Mouse (Mus musculus) erythroid progenitor cell, adult 5-6 weeks (primary cell): ENCODE measurements around the gene Acmsd. TPM values are rescaled to one million over a fixed set of nuclear protein-coding genes. Genes with fewer than 3 reads are reported as not detected.

Experiments
- ATAC-seq: replicated peaks from 2 replicates; pipeline ENCODE4 v1.8.0; 2016; ENCODE audit warnings: moderate number of reproducible peaks, mild to moderate bottlenecking, moderate TSS enrichment, inconsistent platforms; ENCODE audit not compliant: poor library complexity, low FRiP score, severe bottlenecking
- total RNA-seq, 2 experiments: library from RNA; stranded (forward) in 1 of 2; stranded (reverse) in 1 of 2; fragments of 150-400 nt in 1 of 2; fragments of 186-747, 209-891 nt in 1 of 2; gene quantifications; 2 replicates each; pipeline versions ENCODE4 v1.2.3 to v1.2.4; 2015 to 2017; ENCODE audit warnings: low replicate concordance in 2 of 2

Acmsd gene
- total RNA-seq, 2 experiments from 2014 or later = 22.7 to 40.7 TPM

DNA sequence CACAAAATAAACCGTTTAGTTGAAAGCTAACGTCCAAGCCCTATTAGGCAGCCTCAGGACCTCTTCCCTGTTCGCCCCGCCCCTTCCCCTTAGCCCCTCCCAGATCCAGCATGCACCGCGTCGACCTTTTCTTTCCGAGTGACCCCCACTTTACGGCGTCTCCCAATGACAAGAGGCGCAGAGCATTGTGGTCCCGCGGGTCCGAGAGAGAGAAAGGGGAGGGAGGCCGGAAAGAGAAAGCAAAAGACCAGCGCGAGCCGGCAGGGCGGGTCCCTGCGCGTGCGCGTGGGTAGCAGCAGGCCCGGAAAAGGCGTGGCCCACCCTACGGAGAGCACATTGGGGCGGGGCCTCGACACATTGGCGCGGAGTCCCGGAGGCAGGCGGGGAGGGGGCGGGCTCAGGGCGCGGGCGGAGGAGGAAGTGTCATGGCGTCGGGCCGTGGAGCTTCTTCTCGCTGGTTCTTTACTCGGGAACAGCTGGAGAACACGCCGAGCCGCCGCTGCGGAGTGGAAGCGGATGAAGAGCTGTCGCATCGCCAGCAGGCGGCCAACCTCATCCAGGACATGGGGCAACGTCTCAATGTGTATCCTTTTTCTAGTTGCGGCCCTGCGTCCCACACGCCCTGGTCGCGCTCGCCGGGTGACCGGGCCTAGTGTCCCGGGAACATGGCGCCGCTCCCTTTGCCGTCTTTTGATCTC is 44.7 kb downstream of the Acmsd start, which contains the start of gene Ccnt2:
Gene Ccnt2, plus strand, starts transcription at position 362 of the 698 bp plus-strand sequence.
- ATAC-seq = peak; percentile 93

DNA sequence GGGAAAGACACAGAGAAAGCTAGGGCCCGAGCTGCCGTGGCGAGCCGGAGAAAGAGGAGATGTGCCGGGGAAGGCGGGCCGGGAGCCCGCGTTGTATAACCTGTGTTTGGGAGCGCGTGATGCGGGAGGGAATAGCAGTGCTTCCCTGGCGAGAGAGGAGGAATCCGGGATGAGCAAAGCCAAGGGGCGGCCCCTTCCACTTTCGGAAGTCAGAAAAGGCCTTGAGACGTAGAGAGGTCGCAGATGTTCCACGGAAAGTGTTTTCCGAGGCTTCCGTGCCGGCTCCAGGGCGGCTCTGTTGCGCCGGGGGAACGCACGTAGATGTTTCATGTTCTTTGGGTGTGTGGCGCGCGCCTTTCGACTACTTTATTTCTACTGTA is 45.3 kb downstream of the Acmsd start:
- peak; percentile 36 for ATAC-seq

DNA sequence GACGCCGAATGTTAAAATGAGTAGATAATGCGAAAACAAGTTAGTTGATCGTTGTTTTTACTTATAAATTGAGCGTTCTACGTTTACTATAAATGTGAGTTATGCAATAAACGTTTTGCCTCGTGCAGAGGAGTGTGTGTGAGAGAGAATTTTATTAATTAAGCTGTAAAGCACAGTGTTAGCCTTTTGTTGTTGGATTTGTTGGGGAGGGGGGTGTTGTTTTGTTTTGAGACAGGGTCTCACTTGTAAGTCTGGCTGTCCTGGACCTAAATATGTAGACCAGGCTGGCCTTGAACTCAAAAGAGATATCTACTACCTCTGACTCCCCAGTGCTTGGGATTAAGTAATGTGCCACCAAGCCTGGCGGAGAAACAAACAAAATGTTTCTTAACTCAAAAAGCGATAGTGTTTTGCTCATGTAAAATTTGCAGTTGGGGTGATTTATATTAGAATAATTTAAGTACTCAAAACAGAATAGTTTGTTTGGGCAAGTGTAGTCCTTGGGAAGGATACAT is 46.0 kb downstream of the Acmsd start:
- ATAC-seq = no peak

DNA sequence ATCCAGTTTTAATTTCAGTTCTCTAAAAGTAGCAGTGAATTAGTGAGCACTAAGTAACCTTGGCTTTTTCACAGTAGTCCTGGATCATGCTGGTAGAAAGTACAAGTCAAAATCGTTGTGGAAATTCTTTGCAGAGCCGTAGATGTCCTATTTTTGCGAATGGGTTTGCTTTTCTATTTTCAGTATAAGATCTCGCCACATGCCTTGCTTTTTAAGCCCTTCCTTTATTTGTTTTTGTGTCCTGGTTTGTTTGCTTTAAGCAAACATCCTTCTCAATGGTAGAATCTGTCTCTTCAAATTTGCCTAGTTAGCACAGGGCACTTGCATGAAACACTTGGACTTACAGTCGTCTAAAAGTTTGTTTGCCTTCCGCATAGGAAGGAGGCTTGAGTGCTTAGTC is 47.0 kb downstream of the Acmsd start:
- ATAC-seq = no peak

DNA sequence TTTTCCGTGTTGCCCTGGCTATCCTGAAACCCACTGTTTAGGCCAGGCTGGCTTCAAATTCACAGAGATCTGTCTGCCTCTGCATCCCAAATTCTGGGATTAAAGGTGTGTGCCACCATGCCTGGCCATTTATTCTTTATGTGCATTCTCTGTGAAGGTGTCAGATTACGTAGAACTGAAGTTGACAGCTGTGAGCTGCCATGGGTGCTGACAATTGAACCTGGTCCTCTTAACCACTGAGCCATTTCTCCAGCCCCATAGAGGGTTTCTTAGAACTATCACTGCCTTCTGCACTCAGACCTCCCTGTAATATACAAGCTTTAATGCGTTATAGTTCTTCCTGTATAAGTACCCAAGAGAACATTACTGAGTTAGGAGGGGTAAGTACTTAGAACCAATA is 49.4 kb downstream of the Acmsd start:
- ATAC-seq = no peak

DNA sequence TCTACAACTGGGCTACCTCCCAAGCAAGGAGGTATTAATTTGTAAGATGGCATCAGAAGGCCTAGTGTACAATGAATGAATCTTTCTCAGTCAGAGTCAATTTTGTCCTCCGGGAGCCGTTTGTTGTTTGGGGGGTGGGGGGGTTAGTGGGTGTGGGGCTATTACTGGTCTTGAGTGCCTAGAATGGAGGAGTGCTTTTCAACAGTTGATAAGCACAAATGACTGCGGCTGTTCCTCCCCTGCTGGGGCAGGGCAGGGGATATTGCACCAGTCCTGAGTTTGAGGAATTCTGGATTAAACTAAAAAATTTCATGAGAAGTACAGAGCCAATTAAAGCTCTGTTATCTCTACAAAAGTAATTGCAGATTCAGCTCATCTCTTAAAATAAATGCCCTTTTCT is 50.9 kb downstream of the Acmsd start:
- ATAC-seq = no peak

DNA sequence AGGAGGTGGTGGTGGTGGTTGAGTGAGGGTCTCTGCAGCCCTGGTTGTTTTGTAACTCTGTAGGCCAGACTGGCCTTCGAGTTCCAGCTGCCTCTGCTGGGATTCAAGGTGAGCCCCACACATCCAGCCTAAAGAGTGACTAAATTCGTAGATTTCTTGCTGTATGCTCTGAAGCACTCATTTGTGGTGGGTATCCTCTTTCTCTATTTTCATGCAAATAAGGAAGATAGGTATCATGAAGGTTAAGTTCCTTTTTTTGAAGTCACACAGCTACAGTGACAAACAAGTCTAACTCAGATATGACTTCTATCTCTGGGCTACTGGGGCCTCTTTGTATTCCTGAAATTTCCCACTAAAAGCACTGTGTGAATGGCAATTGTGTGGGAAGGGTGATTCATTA is 51.6 kb downstream of the Acmsd start:
- ATAC-seq = no peak

DNA sequence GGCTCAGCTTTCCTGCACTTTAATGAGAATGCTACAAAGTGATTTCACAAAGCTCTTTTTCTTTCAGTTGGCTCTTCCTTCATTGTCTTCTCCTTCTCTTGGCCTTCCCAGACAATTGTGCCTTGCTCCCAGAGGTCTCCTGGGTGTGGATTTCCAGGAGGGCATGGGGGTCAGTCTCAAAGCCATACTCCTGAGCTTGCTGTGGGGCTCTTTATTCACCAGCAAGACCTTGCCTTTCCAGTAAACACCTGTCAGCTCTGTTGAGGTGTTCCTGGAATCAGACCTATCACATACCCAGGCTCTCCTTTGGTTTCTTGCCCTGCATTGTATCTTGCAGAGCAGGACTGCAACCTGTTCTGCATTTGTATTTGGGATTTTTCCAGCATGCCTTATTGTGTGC is 54.6 kb downstream of the Acmsd start:
- no peak for ATAC-seq

DNA sequence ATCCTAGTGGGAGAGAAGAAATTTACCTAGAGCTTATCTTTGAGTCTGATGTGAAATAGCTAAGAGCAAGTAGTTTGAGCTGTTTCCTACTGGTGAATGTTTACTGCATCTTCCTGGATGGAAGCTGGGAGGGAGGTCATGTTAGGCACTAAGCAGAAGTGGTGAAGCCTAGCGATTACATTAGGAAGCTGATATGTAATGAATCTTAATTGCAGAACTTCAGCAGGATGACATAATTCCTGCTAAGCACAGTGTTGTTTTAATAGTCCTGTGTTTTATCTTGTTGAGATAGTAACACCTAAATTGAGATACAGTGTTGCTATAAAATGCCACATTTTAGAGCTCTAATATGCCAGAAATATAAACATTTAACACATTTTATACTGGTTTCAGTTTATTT is 56.7 kb downstream of the Acmsd start:
- no peak for ATAC-seq

DNA sequence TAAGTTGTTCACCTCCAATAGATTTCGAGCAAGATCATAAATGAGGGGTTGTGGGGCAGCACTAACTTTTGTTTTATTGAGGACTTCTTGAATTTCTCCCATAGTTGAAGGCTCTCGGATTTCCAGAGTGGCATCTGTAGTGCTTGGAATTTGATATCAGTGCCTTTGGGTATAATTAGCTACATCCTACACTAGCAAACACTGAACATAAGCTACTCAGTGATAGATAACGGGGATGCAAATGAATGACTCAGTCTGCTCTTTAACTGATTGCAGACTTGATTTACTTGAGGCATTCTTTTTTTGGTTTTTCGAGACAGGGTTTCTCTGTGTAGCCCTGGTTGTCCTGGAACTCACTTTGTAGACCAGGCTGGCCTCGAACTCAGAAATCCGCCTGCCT is 59.7 kb downstream of the Acmsd start:
- ATAC-seq = no peak

DNA sequence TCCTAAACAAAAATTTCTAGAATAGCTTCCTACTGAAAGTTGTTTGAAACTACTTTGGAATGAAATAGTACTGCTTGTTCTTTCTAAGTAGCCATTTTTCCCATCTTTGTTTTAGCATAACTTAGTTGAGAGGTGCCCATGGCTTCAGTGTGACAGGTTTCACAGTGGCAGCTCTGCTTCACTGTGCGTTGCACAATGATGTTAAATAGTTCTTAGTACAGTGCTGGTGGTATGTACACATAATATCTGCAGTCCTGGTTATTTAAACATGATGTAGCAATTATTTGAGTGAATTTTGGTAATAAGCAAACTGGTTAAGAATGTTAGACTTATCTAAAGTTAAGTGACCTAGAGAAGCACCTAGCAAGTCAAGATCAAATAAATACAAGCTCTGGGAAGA is 64.2 kb downstream of the Acmsd start:
- ATAC-seq = no peak

DNA sequence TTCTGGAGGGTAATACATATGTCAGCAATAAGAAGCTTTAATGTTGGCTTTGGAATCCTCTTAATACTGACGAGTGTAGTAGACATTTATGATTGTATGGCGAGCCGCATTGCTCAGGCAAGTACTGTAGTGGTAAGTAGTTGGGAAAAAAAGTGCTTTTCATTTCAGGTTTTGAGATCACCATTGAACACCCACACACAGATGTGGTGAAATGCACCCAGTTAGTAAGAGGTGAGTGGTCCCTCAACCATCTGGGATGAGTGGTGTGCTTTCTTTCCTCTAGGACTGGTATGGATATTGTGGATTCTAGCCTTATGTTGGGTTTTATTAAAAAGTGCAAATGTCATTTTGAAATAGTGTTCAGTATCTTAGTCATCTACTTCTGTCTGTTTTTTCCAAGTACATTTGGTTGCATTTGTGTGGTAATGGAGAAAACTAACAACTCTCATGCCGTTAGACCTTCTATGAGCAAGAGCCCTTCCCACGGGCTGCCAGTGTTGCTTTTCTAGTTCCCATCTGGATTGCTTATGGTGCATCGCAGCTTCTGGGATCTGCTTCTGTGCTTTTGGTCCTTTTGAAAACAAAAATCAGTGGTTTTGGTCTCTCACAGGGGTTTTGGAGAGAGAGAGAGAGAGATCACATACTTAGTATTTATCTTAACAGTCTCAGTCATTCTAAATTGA is 66.0 kb downstream of the Acmsd start:
- no peak for ATAC-seq

DNA sequence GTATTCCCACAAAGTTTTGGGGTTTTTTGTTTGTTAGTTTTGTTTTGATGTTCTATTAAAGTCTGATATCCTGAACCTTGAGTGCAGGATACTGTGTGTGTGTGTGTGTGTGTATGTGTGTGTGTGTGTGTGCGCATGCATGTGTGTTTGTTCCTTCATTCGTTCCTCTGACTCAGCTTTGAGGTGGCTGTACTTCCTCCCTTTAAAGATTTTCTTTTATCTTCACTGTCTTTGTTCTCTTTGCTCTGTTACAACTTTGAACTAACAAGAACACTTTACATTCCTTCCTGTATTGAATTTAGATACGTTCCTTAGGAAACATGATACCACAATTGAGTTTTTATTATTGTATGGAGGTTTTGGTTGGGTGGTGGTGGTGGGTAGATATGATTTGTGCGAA is 67.1 kb downstream of the Acmsd start:
- no peak for ATAC-seq

DNA sequence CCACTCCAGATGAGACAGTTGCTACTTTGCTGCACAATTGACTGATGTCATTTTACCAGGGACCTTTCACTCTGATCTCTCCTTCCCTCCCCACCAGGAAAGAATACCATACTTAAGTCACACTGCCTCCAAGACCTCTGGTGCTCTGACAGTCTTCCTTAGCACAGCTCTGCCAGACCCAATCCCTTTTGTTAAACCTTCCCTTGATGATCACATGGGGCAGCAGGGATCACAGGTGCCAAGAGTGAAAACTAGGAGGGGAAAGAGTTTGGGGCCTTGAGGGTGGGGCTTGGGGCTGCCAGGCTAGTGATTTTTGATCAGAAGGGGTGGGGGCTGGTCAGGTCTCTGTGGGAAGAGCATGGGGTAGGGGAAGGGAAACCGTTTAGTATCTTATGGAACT is 67.5 kb downstream of the Acmsd start:
- no peak for ATAC-seq

DNA sequence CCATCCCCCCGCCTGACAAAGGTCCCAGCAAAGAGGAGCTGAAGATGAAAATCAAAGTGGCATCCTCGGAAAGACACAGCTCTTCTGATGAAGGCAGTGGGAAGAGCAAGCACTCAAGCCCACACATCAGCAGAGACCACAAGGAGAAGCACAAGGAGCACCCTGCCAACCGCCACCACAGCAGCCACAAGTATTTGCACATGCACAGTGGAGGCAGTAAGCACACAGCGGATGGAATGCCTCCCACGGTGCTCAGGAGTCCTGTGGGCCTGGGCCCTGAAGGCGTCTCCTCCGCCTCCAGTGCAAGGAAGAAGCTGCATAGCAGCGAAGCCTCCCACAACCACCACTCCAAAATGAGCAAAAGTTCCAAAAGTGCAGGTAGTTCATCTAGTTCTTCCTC is 73.7 kb downstream of the Acmsd start:
- ATAC-seq = no peak

DNA sequence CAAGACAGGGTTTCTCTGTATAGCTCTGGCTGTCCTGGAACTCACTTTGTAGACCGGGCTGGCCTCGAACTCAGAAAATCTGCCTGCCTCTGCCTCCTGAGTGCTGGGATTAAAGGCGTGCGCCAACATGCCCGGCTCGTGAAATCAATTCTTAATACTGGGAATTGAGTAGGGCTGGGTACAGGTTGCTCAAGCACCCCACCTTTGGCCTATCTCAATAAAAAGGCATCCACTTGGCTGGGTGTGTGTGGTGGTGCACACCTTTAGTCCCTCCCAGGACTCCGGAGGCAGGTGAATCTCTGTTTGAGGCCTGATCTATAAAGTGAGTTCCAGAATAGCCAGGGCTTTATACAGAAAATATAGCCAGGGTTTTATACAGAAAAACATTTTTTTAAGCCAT is 79.5 kb downstream of the Acmsd start:
- ATAC-seq = no peak

DNA sequence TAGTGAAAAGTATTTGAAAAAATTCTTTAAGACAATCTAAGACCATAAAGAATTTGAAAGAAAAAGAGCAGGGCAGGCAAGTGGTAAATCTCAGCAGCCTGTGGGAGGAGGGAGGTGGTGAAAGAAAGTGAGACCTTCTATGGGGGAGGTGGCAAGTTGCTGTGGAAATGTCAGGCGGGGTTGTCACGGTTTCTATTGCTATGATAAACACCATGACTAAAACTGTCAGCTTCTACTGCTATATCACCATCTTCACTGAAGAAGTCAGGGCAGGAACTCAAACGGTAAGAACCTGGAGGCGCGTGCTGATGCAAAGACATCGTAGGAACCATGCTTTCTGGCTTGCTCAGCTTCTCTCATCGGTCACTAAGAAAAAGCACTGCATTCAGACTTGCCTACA is 83.7 kb downstream of the Acmsd start:
- no peak for ATAC-seq

DNA sequence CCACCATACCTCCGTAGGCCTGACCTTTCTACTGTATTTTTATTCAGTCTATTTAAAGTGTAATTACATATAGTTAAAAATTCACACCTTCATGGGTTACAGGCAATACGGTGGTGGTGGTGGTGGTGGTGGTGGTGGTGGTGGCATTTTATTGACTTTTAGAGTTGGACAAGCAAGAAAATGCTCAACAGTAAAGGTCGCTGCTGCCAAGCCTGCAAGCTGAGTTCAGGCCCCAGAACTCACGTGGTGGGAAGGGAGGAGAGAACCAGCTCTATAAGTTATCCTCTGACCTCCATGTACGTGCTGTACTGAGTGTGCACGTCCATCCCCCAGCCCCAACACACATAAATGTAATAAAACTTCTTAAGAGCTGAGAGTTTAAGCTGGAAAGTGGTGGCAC is 87.2 kb downstream of the Acmsd start:
- no peak for ATAC-seq
